Mouse (Mus musculus) forebrain, postnatal 0 days (tissue): ENCODE measurements at regions not wholly inside any gene's neighbourhood (a gene's known extent, or its start where the extent isn't known, plus 50 kb on each side); places are given as distances from the start of the nearest gene placed in this dataset.
A peak's percentile ranks its signal among the peaks of the same experiment; 100 is the strongest.

ENCODE experiments used
- ATAC-seq: fragments of 200-750 bp; cut with Nextera tagmentation; 2 replicates; pipeline ENCODE4 v1.8.0; 2017; ENCODE audit warnings: mild to moderate bottlenecking, moderate library complexity
- DNase-seq: peaks from one replicate; pipeline ENCODE4 v3.0.0-alpha.2; 2015
- H3K27ac ChIP-seq: fragments of 300-500 bp; sonication (generic); 2 replicates; pipeline ENCODE4 v1.5.1; 2014; ENCODE audit warnings: low read depth, mild to moderate bottlenecking, antibody characterized with exemption, low read length, moderate library complexity, mixed read lengths
- H3K27me3 ChIP-seq: fragments of 300-500 bp; sonication (generic); 2 replicates; pipeline ENCODE4 v1.6.1; 2014; ENCODE audit warnings: mild to moderate bottlenecking, low read length, mixed read lengths; ENCODE audit not compliant: insufficient read depth
- H3K36me3 ChIP-seq: fragments of 300-500 bp; sonication (generic); 2 replicates; pipeline ENCODE4 v1.6.1; 2014; ENCODE audit warnings: mild to moderate bottlenecking, moderate library complexity; ENCODE audit not compliant: insufficient read depth
- H3K4me1 ChIP-seq: fragments of 300-500 bp; sonication (generic); 2 replicates; pipeline ENCODE4 v1.6.1; 2014; ENCODE audit warnings: antibody characterized with exemption; ENCODE audit not compliant: insufficient read depth
- H3K4me2 ChIP-seq: fragments of 300-500 bp; sonication (generic); 2 replicates; pipeline ENCODE4 v1.6.1; 2014; ENCODE audit warnings: low read depth, mild to moderate bottlenecking, moderate library complexity
- H3K4me3 ChIP-seq: fragments of 300-500 bp; sonication (generic); 2 replicates; pipeline ENCODE4 v1.5.1; 2014; ENCODE audit warnings: low read depth, low read length, mixed read lengths
- H3K9ac ChIP-seq: fragments of 300-500 bp; sonication (generic); 2 replicates; pipeline ENCODE4 v1.6.1; 2014; ENCODE audit warnings: mild to moderate bottlenecking
- H3K9me3 ChIP-seq: fragments of 300-500 bp; sonication (generic); 2 replicates; pipeline ENCODE4 v1.6.1; 2016; ENCODE audit warnings: low read length
- CTCF ChIP-seq: sonication (generic); IDR thresholded peaks from 2 replicates; pipeline ENCODE4 v1.5.1; 2016; ENCODE audit warnings: antibody characterized with exemption, control low read depth, low read depth
- WGBS: fragments of 180-500 bp; shearing (Covaris S2); extraction: QIAGEN DNeasy Blood & Tissue Kit; methylation state at CpG from one replicate; pipeline ENCODE4 v1.1.7; 2014; 5-methylcytosine and 5-hydroxymethylcytosine counted together

DNA sequence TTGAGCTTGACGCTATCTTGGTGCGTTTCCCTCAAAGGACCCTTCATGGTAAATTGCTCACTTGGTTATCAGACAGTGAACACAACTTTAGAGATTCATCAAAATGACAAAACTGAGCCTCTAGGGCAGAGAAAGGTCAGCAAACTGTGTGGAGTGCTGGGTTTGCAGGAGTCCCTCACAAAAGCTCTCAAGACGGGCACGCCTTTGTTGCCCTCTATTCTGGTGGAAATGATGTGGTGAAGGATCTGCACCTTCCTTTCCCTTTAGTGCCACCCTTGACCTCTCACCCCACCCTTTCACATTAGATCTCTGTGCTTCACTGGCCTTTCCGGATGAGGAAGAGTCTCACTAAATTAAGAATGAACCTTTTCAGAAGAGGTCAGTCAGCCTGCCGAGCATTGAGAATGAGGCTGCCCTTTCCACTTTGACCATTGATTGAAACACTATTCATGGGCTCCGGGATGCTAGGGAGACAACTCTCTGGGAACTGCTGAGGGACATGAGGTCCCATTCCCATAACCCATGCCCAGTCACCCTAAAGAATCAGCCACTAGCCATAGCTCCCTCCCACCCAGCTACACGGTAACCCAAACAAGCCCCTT lies 182.9 kb upstream of the Sfrp2 start:
- 33% methylated on average over 8 of the region's 8 CpGs for WGBS
- no peak overlapping the region for H3K4me2 ChIP-seq
- no peaks in the 10 kb centered on the region for H3K9me3 ChIP-seq
- no peak overlapping the region for H3K4me3 ChIP-seq
- H3K27ac ChIP-seq: no peak overlapping the region
- TF ChIP-seq CTCF: no peak
- H3K9ac ChIP-seq: no peak overlapping the region
- H3K27me3 ChIP-seq: no peaks in the 10 kb centered on the region
- DNase-seq (no peak), ATAC-seq (no peak)
- H3K4me1 ChIP-seq: no peaks in the 10 kb centered on the region
- H3K36me3 ChIP-seq: no peaks in the 10 kb centered on the region

- Histone ChIP-seq H3K9me3 (no peaks in the 10 kb centered on the region), H3K4me1 (no peaks in the 10 kb centered on the region), H3K27ac (no peak overlapping the region), H3K4me3 (no peak overlapping the region), H3K4me2 (no peak overlapping the region), H3K9ac (no peak overlapping the region), H3K27me3 (no peaks in the 10 kb centered on the region), H3K36me3 (no peaks in the 10 kb centered on the region)
- no peak for ATAC-seq
- TF ChIP-seq CTCF: no peak
- no peak for DNase-seq
- 37% methylated on average over 5 of the region's 5 CpGs for WGBS
These were observed 180.0 kb upstream of the Sfrp2 start for GRCm38 (mm10) chr3:83586086-83586485.

DNA sequence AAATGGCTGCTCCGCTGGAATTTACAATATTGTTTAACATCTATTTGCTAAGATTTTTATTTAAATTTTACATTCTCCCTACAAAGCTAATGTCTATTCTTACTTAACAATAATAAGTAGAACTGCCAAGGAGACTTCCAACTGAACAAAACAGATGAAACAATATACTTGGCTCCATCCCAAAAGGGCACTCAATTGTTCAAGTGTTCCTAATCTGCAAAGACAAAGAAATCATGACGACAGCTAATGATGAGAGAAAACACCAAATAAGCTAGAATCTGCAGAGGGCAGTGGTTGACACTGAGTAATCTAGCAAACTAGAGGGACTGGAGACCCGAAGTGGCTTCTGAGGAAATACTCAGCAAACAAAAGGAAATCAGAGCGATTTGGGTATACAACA lies 179.6 kb upstream of the Sfrp2 start:
- no peak for TF ChIP-seq CTCF
- no peaks in the 10 kb centered on the region for H3K27me3 ChIP-seq
- H3K4me3 ChIP-seq: no peak overlapping the region
- WGBS: 40% methylated on average over 4 of the region's 4 CpGs
- no peaks in the 10 kb centered on the region for H3K4me1 ChIP-seq
- DNase-seq: peak; percentile 16
- ATAC-seq: no peak; the same call in 1 of the 2 replicates
- H3K9me3 ChIP-seq: no peaks in the 10 kb centered on the region
- H3K27ac ChIP-seq: no peak overlapping the region
- no peaks in the 10 kb centered on the region for H3K36me3 ChIP-seq
- no peak overlapping the region for H3K4me2 ChIP-seq
- no peak overlapping the region for H3K9ac ChIP-seq

GRCm38 (mm10) chr3:83589127-83589526 lies 177.0 kb upstream of the Sfrp2 start:
- H3K36me3 ChIP-seq: no peaks in the 10 kb centered on the region
- H3K27me3 ChIP-seq: no peaks in the 10 kb centered on the region
- H3K9me3 ChIP-seq: no peaks in the 10 kb centered on the region
- DNase-seq (no peak), ATAC-seq (no peak)
- no peak overlapping the region for H3K27ac ChIP-seq
- WGBS: 17% methylated on average over 8 of the region's 8 CpGs
- no peak overlapping the region for H3K4me3 ChIP-seq
- H3K4me1 ChIP-seq: no peaks in the 10 kb centered on the region
- no peak overlapping the region for H3K9ac ChIP-seq
- no peak for TF ChIP-seq CTCF
- no peak overlapping the region for H3K4me2 ChIP-seq

GRCm38 (mm10) chr3:83591206-83591605 lies 174.9 kb upstream of the Sfrp2 start:
- Histone ChIP-seq H3K9ac (no peak overlapping the region), H3K36me3 (no peaks in the 10 kb centered on the region), H3K27ac (no peak overlapping the region), H3K4me2 (no peak overlapping the region), H3K4me3 (no peak overlapping the region), H3K9me3 (no peaks in the 10 kb centered on the region), H3K4me1 (no peaks in the 10 kb centered on the region), H3K27me3 (no peaks in the 10 kb centered on the region)
- no peak for TF ChIP-seq CTCF
- DNase-seq (no peak), ATAC-seq (no peak)
- 95% methylated on average over 7 of the region's 7 CpGs for WGBS

DNA sequence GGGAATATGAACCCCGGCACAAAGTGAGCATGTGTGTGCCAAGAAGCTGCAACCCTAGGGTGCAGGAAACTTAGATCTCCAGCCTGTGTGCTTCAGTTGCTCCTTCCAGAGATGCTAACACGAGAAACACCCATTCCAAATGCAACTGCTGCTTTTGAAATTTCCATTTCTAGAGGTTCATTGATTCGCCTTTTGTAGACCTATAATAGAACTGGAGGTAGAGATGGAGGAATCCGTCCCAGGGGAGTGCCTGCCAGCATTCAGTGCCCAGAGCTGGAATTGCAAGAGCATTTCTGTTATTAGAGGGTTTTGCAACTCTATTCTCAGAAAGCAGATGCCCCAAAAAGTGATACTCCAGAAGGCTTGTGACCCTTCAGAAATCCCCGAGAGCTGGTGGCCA lies 172.8 kb upstream of the Sfrp2 start:
- H3K4me1 ChIP-seq: no peaks in the 10 kb centered on the region
- no peaks in the 10 kb centered on the region for H3K36me3 ChIP-seq
- no peak overlapping the region for H3K9ac ChIP-seq
- ATAC-seq: no peak
- 73% methylated on average over 5 of the region's 5 CpGs for WGBS
- no peak for DNase-seq
- no peak overlapping the region for H3K4me3 ChIP-seq
- no peaks in the 10 kb centered on the region for H3K9me3 ChIP-seq
- TF ChIP-seq CTCF: no peak
- H3K27ac ChIP-seq: no peak overlapping the region
- H3K4me2 ChIP-seq: no peak overlapping the region
- H3K27me3 ChIP-seq: no peaks in the 10 kb centered on the region

- Histone ChIP-seq H3K36me3 (no peaks in the 10 kb centered on the region), H3K9me3 (no peaks in the 10 kb centered on the region), H3K27ac (no peak overlapping the region), H3K27me3 (no peaks in the 10 kb centered on the region), H3K4me1 (no peaks in the 10 kb centered on the region), H3K4me3 (no peak overlapping the region), H3K9ac (no peak overlapping the region), H3K4me2 (no peak overlapping the region)
- WGBS: 63% methylated on average over 4 of the region's 4 CpGs
- no peak for TF ChIP-seq CTCF
- no peak for DNase-seq
- no peak for ATAC-seq
These were observed 164.6 kb upstream of the Sfrp2 start for GRCm38 (mm10) chr3:83601506-83601905.
